Mouse (Mus musculus) embryonic fibroblast, embryonic 13.5 days (primary cell): ENCODE measurements at regions not wholly inside any gene's neighbourhood (a gene's known extent, or its start where the extent isn't known, plus 50 kb on each side); places are given as distances from the start of the nearest gene placed in this dataset.

Experiments
- CTCF ChIP-seq: IDR thresholded peaks from 2 replicates; pipeline ENCODE4 v1.5.1; 2011; ENCODE audit warnings: mild to moderate bottlenecking, control low read depth, low read length, moderate library complexity, borderline replicate concordance; ENCODE audit not compliant: insufficient read depth
- POLR2A ChIP-seq: IDR thresholded peaks from 2 replicates; pipeline ENCODE4 v1.6.1; 2011; ENCODE audit warnings: low read depth, mild to moderate bottlenecking, control low read depth, low read length, moderate library complexity

- TF ChIP-seq POLR2A (no peak), CTCF (no peak)
Measured at GRCm38 (mm10) chr11:84708222-84708730, 111.0 kb downstream of the Mrm1 start.
